Mouse (Mus musculus) MN1 (cell line): ENCODE data around the gene Ttll4.

Experiments used
- DNase-seq: peaks from one replicate; pipeline ENCODE4 v3.0.0-alpha.2; 2016; ENCODE audit warnings: low spot score

The Ttll4 gene

DNA sequence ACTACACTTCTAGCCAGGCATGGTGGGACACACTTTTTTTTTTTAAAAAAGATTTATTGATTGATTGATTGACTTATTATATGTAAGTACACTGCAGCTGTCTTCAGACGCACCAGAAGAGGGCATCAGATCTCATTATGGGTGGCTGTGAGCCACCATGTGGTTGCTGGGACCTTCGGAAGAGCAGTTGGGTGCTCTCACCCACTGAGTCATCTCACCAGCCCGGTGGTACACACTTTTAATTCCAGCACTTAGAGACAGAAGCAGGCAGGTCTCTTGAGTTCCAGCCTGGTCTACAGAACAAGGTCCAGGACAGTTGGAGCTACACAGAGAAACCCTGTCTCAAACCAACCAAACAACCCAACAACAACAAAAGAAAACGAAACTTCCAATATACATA lies 50.5 kb downstream of the Ttll4 start:
- peak; percentile 6 for DNase-seq

DNA sequence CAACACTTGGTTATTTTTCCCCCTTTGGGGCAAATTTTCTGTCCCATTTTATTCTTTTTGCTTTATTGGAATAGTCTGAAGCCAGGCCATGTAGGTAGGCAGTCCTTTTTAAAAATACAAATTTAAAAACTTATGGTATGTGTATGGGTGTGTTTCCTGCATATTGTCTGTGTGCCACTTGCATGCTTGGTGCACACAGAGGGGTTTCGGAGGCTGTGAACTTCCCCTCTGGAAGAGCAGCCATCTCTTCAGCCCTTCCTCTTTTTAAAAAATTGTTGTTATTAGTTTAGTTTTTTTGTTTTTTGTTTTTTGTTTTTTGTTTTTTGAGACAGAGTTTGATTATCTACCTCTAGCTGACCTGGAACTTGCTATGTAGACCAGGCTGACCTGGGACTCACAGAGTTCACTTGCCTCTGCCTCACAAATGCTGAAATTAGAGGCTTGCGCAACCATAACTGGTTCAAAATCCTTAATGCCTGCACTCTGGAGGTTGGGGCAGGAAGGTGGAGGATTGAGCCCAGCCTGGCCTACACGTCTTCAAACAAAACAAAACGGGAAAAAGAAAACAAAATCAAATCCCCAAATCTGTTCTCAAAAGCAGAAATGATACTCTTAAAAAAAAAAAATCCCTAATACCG lies 51.0 kb downstream of the Ttll4 start:
- DNase-seq, result no peak

DNA sequence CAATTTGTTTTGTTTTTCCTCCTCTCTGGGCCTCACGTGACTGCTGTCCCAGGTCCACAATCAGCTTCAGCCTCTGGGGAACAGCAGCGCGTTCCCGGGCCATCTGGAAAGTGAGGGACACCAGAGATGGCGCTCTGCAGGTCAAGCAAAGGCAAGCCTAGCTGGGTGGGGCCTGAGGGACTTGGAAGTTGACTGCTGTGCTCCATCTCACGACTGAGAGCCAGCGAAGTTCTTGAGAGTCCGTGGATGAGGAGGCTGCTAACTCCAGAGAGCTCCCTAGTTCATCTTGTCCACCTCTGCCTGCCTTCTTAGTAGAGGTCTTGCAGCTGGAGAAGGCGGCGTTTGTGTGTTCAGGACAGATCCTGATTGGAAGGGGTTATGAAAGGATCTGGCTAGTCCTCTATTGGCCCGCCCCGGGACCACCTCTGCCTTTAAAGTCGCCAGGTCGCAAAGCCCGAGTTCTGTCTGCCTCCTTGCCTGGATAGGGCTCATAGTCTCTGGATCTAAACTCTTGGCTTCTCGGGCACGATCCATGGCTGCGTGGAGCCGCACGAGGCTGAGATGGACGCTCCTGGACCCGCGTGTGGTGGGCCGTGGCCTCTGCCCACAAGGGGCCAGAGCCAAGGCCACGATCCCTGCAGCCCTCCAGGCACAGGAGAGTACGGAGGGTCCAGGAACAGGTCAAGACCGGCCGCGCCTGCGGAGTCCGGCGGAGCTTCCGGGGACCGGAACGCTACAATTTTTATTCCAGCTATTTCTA lies 51.7 kb downstream of the Ttll4 start, which contains the start of gene Cyp27a1:
TSS of gene Cyp27a1 (plus strand) at position 476 of the 760 bp plus-strand sequence.
- peak; percentile 77 for DNase-seq

DNA sequence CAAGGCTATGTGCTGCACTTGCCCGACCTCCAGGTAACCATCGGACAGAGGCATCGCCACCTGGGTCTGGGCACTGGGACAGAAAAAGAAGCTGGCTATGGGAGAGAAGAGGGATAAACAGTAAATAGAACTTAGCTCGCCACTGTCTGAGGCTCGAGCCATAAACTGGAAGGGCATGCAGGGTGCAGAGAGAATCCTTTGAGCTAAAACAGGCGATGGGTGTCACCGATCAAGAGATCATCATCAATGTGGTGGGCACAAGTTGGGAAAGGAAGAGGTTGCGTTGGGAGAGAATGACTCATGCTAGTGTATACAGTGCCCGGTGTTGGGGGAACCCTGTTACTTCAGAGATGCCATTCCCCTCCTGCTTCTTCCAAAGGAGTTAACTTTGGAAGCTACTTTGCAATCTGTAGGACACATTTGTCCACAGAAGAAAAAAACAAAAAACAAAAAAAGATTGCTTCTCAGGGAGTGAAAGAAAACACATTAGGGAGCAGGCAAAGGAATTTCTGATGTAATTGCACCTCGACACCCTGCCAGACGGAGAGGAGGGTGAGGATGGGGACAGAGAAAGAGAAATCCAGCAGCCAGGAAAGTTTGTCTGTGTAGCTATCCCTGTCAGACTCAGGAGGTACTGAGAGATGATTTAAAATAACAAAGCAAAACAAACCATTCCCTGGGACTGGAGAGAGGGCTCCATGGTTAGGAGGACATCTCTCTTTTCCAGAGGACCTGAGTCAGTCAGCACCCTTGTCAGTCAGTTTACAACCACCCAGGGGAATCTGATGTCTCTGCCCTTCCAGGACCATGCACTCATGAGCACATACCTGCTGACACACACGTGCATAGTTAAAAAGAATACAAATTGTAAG lies 52.5 kb downstream of the Ttll4 start:
- peak; percentile 7 for DNase-seq

DNA sequence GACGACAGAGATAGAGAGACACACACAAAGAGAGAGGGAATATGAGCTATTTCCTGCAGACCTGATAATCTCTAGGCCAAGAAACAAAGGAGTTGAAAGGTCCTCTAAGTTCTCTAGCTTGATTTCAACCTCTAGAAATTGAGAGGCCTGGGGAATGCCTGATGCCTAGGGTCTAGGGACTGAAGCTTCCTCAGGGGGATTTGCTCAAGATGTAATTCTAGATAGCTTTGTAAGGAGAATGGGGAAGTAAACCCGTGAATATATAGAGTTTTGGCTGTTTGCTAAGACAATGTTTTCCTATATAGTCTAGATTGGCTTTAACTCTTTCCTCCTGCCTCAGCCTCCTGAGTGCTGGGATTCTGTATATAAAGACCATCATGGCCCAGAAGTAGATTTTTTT lies 53.4 kb downstream of the Ttll4 start:
- DNase-seq, result no peak

DNA sequence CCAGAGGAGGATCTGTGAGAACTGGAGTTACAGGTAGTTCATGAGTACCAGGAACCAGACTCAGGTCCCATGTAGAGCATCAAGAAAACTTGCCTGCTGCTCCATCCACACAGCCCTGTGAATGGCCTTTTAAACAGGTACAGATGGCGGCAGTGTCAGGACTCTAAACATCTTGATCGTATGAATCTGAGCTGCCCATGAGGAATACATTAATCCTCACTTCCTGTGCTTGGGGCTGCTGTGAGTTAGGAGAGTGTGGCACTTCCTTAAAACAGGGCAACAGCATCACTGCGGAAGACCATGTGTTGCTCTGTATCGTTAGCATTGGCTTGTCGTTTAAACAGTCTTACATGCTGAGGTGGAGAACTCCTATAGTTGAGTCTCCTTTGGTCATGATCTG lies 53.9 kb downstream of the Ttll4 start:
- no peak for DNase-seq

DNA sequence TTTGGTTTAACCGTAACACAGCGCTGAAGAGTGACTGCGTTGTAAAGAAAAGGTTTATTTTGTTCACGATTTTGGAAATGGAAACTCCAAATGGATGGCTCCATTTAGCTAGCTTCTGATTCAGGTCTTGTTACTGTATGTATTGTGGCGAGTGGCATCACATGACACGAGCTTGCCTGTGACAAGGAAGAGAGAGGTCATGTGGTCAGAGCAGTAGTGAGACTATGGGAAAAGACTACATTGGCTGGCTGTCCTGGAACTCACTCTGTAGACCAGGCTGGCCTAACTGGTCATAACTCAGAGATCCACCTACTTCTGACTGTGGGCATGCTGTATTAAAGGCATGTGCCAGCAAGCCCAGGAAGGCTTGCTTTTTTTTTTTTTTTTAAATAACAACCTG lies 54.3 kb downstream of the Ttll4 start:
- no peak for DNase-seq

DNA sequence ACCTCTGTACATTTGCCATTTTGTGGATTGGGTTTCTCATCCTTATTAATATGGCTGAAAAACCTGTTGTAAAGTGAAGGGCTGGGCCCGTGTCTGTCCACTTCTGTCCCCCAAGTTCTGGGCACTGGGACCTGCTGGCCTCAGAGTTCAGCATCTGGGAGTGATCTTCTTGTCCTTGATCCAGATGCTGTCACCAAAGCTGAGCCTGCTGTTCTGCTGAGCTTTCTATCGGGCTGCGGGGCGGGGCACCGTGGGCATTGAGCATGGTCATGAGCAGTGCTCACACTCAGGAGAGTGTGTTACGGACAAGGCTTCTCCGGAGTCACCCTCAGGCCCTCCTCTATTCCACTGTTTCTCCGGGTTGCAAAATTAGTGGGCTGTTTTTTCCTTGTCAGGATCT lies 56.6 kb downstream of the Ttll4 start:
- no peak for DNase-seq

DNA sequence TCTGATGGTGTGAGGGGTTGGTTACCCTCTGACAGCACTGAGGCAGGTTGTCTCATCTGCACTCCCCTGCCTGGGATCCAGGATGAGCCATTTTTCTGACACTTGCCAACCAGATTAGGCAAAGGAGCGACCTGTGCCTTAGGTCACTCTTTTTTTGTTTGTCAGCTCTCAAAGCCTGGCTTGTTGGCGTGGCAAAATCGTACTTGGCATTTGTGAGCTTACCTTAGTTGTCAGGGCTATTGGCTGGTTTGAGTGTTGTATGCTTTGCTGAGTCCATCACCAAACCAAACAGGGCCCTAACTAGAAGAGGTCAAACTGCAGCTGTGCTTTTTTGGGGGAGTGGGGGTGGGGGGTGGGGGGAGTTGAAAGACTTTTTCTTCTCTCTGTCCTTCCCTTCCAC lies 57.7 kb downstream of the Ttll4 start:
- DNase-seq, result no peak

DNA sequence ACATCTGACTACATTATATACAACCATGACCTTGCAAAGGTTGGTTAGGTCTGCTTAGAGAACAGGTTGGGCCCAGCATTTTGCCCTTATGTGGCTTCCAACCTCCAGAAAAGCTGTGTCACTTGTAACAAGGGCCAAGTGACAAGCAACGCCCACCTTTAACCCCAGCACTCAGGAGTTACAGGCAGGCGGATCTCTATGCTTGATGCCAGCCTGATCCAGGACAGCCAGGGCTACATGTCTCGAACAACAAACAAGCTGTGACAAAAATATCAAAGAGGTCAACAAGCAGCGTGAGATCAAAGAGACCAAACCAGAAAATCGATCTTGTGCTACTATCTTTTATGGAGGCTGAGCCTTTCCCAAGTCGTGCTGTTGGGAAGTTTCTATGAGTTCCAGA lies 60.1 kb downstream of the Ttll4 start:
- DNase-seq, result no peak

DNA sequence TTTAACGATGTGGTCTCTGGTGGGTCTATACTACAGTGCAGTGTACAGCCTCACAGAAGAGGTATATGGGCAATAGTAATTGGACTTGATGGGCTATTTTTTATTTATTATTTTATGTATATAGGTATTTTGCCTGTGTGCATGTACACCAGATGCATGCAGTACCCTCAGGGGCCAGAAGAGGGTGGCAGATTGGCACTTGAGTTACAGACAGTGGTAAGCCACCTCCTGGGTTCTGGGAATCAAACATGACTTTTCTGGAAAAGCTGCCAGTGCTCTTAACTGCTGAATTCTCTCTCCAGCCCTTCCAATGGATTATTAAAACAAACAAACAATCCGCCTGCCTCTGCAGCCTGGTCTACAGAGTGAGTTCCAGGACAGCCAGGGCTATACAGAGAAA lies 62.2 kb downstream of the Ttll4 start:
- DNase-seq, result peak; percentile 10

DNA sequence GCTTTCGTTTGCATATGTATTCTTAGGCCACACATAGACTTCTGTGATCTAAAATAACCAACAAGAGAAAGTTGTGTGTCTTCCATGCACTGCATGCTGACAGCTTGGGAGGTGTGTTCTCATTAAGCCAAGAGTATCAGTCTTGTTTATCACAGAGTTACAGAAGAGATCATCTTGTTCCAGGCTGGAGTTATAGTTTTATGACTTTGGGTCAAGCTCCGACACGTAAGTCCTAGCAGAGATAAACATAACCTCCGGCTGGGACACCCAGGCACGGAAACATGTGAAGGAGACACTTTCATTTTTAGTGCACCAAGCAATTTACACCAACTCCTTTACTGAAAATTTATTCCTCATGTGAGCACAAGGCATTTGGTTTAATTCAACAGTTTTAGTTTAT lies 64.6 kb downstream of the Ttll4 start:
- no peak for DNase-seq

DNA sequence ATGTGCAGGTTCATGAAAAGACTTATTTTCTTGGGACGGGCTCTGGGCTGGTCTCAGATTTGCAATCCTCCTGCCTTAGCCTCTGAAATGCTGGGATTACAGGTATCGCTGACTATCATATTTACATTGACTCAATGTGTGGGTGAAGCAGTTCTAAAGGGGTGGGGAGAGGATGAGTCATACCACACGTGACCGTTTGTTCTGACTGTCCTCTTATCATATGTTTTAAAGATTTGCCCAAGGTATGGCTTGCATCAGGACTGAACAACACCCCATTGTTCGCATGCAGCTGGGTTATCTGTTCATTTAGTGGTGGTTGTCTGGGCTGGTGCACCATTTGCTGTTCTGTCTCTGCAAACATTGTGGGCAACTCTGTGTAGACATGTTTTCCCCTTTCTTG lies 65.1 kb downstream of the Ttll4 start:
- no peak for DNase-seq

DNA sequence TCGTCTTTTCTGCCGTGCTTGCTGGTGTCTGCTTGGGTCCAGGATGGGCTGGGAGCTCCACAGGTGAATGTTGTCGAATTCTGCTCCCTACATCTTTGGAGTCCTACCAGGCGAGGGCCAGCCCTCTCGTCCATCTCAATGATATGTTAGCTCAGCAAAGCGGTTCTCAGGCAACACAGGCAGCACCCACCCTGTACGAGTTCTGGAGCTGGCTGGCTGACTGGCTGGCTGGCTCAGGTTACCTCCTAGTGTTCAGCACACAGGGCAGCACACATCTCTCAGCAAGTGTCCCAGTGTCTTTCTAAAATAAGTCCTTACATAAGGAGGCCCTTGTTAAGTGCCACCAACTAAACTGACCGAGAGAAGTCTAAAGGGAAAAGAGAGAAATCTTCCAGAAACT lies 66.9 kb downstream of the Ttll4 start:
- no peak for DNase-seq

DNA sequence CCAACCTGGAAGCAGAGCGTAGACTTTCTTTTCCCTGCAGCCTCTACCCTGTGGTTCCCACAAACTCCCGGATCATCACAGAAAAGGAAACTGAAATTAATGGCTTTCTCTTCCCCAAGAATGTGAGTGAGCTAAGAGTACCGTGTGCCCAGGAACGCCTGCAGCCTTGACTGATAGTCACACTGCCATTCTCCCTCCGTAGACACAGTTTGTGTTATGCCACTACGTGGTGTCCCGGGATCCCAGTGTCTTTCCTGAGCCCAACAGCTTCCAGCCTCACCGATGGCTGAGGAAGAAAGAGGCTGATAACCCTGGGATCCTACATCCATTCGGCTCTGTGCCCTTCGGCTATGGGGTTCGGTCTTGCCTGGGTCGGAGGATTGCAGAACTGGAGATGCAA lies 75.4 kb downstream of the Ttll4 start:
- no peak for DNase-seq

DNA sequence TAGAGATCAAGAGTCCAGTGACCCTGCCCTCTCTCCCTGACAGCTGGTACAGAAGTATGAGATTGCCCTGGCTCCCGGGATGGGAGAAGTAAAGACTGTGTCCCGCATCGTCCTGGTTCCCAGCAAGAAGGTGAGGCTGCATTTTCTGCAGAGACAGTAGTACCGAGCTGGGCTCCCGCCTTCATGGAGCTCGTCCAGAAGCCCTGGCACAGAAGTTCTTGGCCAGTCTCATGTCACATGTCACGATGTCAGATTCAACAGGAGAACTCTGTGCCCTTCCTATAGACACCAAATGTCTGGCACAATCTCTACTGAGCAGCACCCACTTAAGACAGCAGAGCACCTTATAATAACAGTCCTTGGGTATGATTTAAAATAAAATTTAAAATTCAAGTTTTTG lies 76.0 kb downstream of the Ttll4 start:
- no peak for DNase-seq

DNA sequence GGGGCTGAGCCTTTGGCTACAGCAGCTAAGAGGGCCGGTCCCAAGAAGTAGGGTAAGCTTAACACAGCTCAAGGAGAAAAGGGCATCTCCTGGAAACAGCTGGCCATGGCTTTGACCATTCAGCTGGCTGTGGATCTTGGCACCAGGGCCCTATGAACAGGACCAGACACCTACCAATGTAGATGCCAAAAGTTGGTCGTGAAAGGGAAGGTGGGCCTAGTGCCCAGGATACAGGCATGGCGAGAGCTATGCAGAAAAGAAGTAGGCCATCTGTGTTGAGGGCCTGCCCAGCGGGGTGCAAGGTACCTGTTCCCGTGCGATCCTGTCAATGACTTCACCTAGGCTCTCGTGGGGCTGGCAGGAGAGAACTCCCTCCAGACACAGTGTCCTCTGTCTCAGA lies 79.3 kb downstream of the Ttll4 start:
- DNase-seq, result no peak

DNA sequence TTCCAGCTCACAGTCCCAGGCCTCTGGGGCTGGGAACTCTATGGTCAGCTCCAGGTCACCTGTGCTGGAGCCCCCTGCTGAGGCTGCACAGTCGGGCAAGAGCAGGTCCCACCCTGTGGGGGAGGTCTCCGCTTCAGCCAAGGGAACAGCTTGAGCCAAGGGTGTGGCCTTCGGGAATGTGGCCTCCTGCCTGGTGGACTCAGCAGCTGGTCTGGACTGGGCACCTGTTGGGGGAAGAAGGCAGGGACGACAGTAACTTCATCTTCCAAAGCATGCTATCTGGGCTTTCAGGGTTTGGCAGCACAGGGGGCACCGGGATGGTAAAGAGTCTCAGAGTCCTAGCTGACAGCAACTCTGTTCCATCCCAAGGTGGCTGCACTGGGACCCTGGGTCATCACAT lies 85.8 kb downstream of the Ttll4 start:
- no peak for DNase-seq

DNA sequence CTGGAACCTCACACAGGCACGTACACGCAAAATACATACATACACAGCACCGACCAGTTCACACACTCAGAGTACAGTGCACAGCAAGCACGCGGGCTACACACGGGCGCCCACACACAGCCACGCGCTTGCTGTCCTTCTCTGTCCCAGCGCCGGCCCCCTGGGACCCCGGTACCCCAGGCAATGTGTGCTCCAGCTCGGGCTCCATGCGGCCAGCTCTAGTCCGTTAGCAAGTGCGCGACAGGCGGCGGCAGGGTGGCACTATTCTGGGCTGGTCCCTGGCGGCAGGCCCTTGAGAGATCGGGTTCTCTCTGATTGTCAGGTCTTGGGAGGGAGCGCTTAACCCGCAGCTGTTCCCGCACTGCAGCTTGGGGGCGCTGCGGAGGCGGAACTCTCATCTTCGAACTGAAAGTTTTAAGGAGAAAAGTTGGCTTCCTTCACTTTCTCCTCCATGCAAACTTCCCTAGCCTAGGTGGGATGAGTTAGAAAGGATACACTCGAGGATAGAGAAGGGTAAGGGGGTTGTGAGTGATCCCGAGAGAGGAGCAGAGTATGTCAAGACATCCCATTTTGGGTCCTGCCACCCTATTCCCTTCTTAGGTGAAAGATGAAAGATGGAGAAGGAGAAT lies 87.2 kb downstream of the Ttll4 start, which contains the start of gene Prkag3:
TSS of gene Prkag3 (minus strand) at position 579 of the 629 bp plus-strand sequence.
- no peak for DNase-seq

DNA sequence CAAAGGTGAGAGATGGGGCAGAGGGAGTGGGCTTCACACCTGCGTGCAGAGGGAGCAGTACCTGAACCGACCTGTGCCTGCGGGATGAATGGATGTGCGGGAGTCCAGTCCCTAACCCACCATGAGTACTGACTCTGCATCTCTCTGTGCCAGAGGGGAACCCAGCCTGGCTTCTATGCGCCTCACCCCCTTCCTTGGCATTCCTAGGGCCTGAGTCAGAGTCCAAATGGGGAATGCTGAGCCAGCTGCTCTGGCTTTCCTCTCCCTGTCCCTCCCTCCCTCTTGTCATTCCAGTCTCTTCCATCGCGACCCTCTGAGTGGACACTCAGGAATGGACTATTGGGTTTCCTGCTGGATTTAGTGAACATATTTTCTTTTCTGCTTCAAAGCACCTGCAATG lies 87.8 kb downstream of the Ttll4 start:
- DNase-seq, result no peak

DNA sequence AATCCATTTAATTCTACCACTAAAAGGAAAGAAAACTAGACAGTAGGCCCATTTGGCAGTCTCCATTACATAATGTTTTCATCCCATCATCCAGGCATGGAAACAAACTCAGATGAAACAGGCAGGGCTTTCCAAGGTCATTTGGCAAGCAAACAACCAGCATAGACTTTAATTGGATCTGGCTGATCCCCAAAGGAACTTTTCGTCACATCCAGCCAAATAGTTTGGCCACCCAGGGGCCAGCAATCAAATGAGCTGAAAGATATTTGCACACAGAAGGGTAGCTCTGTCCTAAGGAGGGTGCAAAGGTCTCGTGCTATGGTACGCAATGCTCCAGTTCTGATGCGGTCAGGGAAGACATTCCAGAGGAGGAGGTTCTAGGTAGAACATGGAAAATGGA lies 89.1 kb downstream of the Ttll4 start:
- DNase-seq, result no peak

DNA sequence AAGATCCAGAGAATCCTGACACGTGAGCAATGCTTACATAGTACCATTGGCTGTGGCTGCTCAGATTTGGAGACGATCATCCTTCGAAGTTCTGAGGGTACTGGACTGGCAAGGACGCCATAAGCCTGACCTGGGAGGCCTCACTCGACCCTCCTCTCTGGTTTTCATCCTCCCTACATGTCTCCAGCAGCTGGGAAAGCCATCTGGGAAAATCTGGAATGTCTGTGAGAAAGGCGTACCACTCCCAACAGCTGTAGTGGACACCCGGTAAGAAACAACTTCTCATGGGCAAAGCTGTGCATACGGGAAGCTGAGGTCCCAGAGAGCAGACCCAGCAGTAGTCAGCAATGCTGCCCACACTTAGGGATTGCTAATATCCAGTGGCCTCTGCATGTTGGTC lies 90.6 kb downstream of the Ttll4 start:
- DNase-seq, result no peak
